Mouse (Mus musculus) kidney, adult 2 months (tissue): ENCODE measurements around the gene Abt1.

ENCODE experiments used
- CTCF ChIP-seq: fragments of 200-500 bp; conservative IDR thresholded peaks from 2 replicates; pipeline ENCODE4 v1.5.1; 2011; ENCODE audit warnings: low read depth, mild to moderate bottlenecking, control low read depth, low read length, moderate library complexity, mixed read lengths; ENCODE audit not compliant: insufficient read depth, insufficient read length
- POLR2A ChIP-seq: fragments of 200-500 bp; IDR thresholded peaks from one replicate; pipeline ENCODE4 v1.6.1; 2011; ENCODE audit warnings: low read depth, low read length, control low read depth

DNA sequence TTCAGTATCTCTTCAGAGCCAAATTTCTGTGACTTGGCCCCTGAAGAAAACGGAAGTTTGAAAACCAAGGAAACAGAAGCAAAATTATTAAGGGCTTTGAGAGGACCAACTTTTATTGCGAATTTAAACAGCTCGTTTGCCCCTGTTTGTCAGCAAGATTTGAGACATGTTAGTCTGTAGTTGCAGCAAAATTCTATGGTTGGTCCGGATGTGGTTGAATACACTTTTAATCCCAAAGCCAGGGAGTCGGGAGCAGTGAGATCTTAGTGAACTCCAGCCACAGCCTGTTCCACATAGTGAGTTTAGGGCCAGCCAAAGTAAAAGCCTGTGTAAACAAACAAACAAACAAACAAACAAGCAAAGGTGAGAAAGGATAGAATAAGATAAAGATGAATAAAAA is 9.5 kb upstream of the Abt1 start:
- no peak for TF ChIP-seq CTCF
- TF ChIP-seq POLR2A, result no peak
